Mouse (Mus musculus): ENCODE measurements around the gene Ttll6. TPM values are rescaled to one million over a fixed set of nuclear protein-coding genes. Genes with fewer than 3 reads are reported as not detected.
"Not testable (repeated sequence)": the region's sequence is repeated elsewhere in the genome, so short reads cannot be mapped to it uniquely, and the experiment has no call there.

Gene Ttll6
- not detected in 2 replicates for polyA plus RNA-seq (2012; rRNA removed)

GRCm38 (mm10) chr11:96133239-96133865 lies at the start of gene Ttll6:
TSS of gene Ttll6 (plus strand) at chr11:96133786.
- H3K4me1 ChIP-seq (ENCODE audit: control insufficient read depth, insufficient read depth, insufficient read length) = no peaks in the 10 kb centered on the region
- DNase-seq (ENCODE audit: low read depth in 1 of 2, low spot score in 2 of 2) = no peak
- no peaks in the 10 kb centered on the region for H3K36me3 ChIP-seq (ENCODE audit: control insufficient read depth, insufficient read depth, low read length)
- H3K4me3 ChIP-seq (ENCODE audit: extremely low read depth, insufficient read depth, insufficient read length) = no peak within 1 kb of the TSS
- no peak within 1 kb of the TSS for H3K27ac ChIP-seq (ENCODE audit: insufficient read depth, low read length)
- WGBS = 32% methylated on average over 16 of the region's 16 CpGs
- peak; percentile 40; the same call in 1 of the 2 replicates for TF ChIP-seq CTCF (IDR thresholded peaks at IDR 0.05; ENCODE audit: extremely low read depth, insufficient read depth, insufficient read length, insufficient replicate concordance)
- no peak for TF ChIP-seq POLR2A (IDR thresholded peaks at IDR 0.05; ENCODE audit: low read depth, low read length)
- H3K27me3 ChIP-seq (ENCODE audit: control insufficient read depth, insufficient read depth, low read length) = 0 out of 2 replicates have a peak, but pooled peaks cover 2% of the 10 kb centered on the region

- Histone ChIP-seq H3K27me3 (ENCODE audit: control insufficient read depth, insufficient read depth, low read length) (no peaks in the 10 kb centered on the region), H3K4me3 (ENCODE audit: extremely low read depth, insufficient read depth, insufficient read length) (no peak overlapping the region), H3K36me3 (ENCODE audit: control insufficient read depth, insufficient read depth, low read length) (no peaks in the 10 kb centered on the region), H3K4me1 (ENCODE audit: control insufficient read depth, insufficient read depth, insufficient read length) (no peaks in the 10 kb centered on the region), H3K27ac (ENCODE audit: insufficient read depth, low read length) (no peak overlapping the region)
- TF ChIP-seq CTCF (IDR thresholded peaks at IDR 0.05; ENCODE audit: extremely low read depth, insufficient read depth, insufficient read length, insufficient replicate concordance) (no peak), POLR2A (IDR thresholded peaks at IDR 0.05; ENCODE audit: low read depth, low read length) (no peak)
- no peak for DNase-seq (ENCODE audit: low read depth in 1 of 2, low spot score in 2 of 2)
- 89% methylated on average over 6 of the region's 6 CpGs for WGBS
Measured at GRCm38 (mm10) chr11:96087981-96088380, 45.6 kb upstream of the Ttll6 start.

- no peak for DNase-seq (ENCODE audit: low read depth in 1 of 2, low spot score in 2 of 2)
- Histone ChIP-seq H3K4me3 (ENCODE audit: extremely low read depth, insufficient read depth, insufficient read length) (no peak overlapping the region), H3K27me3 (ENCODE audit: control insufficient read depth, insufficient read depth, low read length) (no peaks in the 10 kb centered on the region), H3K27ac (ENCODE audit: insufficient read depth, low read length) (no peak overlapping the region), H3K36me3 (ENCODE audit: control insufficient read depth, insufficient read depth, low read length) (no peaks in the 10 kb centered on the region), H3K4me1 (ENCODE audit: control insufficient read depth, insufficient read depth, insufficient read length) (no peaks in the 10 kb centered on the region)
- WGBS = 62% methylated on average over 2 of the region's 2 CpGs
- peak; percentile 12; the same call in 1 of the 2 replicates for TF ChIP-seq CTCF (IDR thresholded peaks at IDR 0.05; ENCODE audit: extremely low read depth, insufficient read depth, insufficient read length, insufficient replicate concordance)
- no peak for TF ChIP-seq POLR2A (IDR thresholded peaks at IDR 0.05; ENCODE audit: low read depth, low read length)
Measured at GRCm38 (mm10) chr11:96091073-96091472, 42.5 kb upstream of the Ttll6 start.

- Histone ChIP-seq H3K4me1 (ENCODE audit: control insufficient read depth, insufficient read depth, insufficient read length) (no peaks in the 10 kb centered on the region), H3K27ac (ENCODE audit: insufficient read depth, low read length) (no peak overlapping the region), H3K27me3 (ENCODE audit: control insufficient read depth, insufficient read depth, low read length) (no peaks in the 10 kb centered on the region), H3K36me3 (ENCODE audit: control insufficient read depth, insufficient read depth, low read length) (no peaks in the 10 kb centered on the region), H3K4me3 (ENCODE audit: extremely low read depth, insufficient read depth, insufficient read length) (no peak overlapping the region)
- 45% methylated on average over 7 of the region's 7 CpGs for WGBS
- TF ChIP-seq POLR2A (IDR thresholded peaks at IDR 0.05; ENCODE audit: low read depth, low read length) = no peak
- no peak for TF ChIP-seq CTCF (IDR thresholded peaks at IDR 0.05; ENCODE audit: extremely low read depth, insufficient read depth, insufficient read length, insufficient replicate concordance)
- DNase-seq (ENCODE audit: low read depth in 1 of 2, low spot score in 2 of 2) = no peak
Measured at GRCm38 (mm10) chr11:96092674-96093291, 40.8 kb upstream of the Ttll6 start.

- Histone ChIP-seq H3K36me3 (ENCODE audit: control insufficient read depth, insufficient read depth, low read length) (no peaks in the 10 kb centered on the region), H3K4me1 (ENCODE audit: control insufficient read depth, insufficient read depth, insufficient read length) (no peaks in the 10 kb centered on the region), H3K27me3 (ENCODE audit: control insufficient read depth, insufficient read depth, low read length) (no peaks in the 10 kb centered on the region), H3K4me3 (ENCODE audit: extremely low read depth, insufficient read depth, insufficient read length) (no peak overlapping the region), H3K27ac (ENCODE audit: insufficient read depth, low read length) (no peak overlapping the region)
- WGBS = 7% methylated on average over 3 of the region's 3 CpGs
- DNase-seq (ENCODE audit: low read depth in 1 of 2, low spot score in 2 of 2) = peak; percentile 7 to 20
- TF ChIP-seq POLR2A (IDR thresholded peaks at IDR 0.05; ENCODE audit: low read depth, low read length) (no peak), CTCF (IDR thresholded peaks at IDR 0.05; ENCODE audit: extremely low read depth, insufficient read depth, insufficient read length, insufficient replicate concordance) (peak; percentile 72; the same call in 1 of the 2 replicates)
Measured at GRCm38 (mm10) chr11:96093361-96093760, 40.2 kb upstream of the Ttll6 start.

- no peak overlapping the region for H3K4me3 ChIP-seq (ENCODE audit: extremely low read depth, insufficient read depth, insufficient read length)
- 30% methylated on average over 1 of the region's 1 CpGs for WGBS
- no peaks in the 10 kb centered on the region for H3K4me1 ChIP-seq (ENCODE audit: control insufficient read depth, insufficient read depth, insufficient read length)
- no peak overlapping the region for H3K27ac ChIP-seq (ENCODE audit: insufficient read depth, low read length)
- DNase-seq (ENCODE audit: low read depth in 1 of 2, low spot score in 2 of 2) = no peak
- TF ChIP-seq CTCF (IDR thresholded peaks at IDR 0.05; ENCODE audit: extremely low read depth, insufficient read depth, insufficient read length, insufficient replicate concordance) (no peak), POLR2A (IDR thresholded peaks at IDR 0.05; ENCODE audit: low read depth, low read length) (no peak)
- H3K27me3 ChIP-seq (ENCODE audit: control insufficient read depth, insufficient read depth, low read length) = no peaks in the 10 kb centered on the region
- no peaks in the 10 kb centered on the region for H3K36me3 ChIP-seq (ENCODE audit: control insufficient read depth, insufficient read depth, low read length)
Measured at GRCm38 (mm10) chr11:96108376-96108775, 25.2 kb upstream of the Ttll6 start.

- not testable (repeated sequence) for H3K36me3 ChIP-seq (ENCODE audit: control insufficient read depth, insufficient read depth, low read length); H3K4me3 ChIP-seq (ENCODE audit: extremely low read depth, insufficient read depth, insufficient read length); DNase-seq (ENCODE audit: low read depth in 1 of 2, low spot score in 2 of 2); H3K27me3 ChIP-seq (ENCODE audit: control insufficient read depth, insufficient read depth, low read length); H3K4me1 ChIP-seq (ENCODE audit: control insufficient read depth, insufficient read depth, insufficient read length); H3K27ac ChIP-seq (ENCODE audit: insufficient read depth, low read length)
- WGBS = 65% methylated on average over 2 of the region's 2 CpGs
Measured at GRCm38 (mm10) chr11:96110950-96111349, 22.6 kb upstream of the Ttll6 start.

Data from spleen, adult 2 months (tissue).